Mouse (Mus musculus) B cell, adult 67 days (primary cell): ENCODE results near the gene Olfr67. TPM values are rescaled to one million over a fixed set of nuclear protein-coding genes. Genes with fewer than 3 reads are reported as not detected.

Source experiments
- total RNA-seq, 2 experiments: library from RNA; stranded (reverse); gene quantifications; 4 replicates each; pipeline ENCODE4 v1.2.4; 2023

Gene Olfr67
- not detected for total RNA-seq

DNA sequence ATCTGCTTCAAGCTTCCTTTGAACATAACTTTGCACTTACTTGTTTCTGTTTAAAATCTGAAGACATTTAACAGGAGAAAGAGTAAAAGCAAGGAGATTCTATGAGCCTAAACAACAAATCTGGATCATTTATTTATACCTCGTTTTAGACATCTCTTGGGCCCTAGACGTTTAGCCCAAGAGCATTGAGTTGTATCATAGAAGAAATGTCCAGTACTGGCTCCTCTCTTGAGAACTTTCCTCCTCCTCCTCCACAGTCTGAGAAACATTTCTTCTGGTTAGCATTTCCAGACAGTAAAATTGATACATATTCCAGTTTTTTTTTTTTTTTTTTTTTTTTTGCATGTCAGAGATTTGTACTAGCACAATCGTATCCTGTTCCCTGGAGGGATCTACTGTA lies at the start of gene Olfr67:
TSS of gene Olfr67 (minus strand) at position 101 of the 400 bp plus-strand sequence.

DNA sequence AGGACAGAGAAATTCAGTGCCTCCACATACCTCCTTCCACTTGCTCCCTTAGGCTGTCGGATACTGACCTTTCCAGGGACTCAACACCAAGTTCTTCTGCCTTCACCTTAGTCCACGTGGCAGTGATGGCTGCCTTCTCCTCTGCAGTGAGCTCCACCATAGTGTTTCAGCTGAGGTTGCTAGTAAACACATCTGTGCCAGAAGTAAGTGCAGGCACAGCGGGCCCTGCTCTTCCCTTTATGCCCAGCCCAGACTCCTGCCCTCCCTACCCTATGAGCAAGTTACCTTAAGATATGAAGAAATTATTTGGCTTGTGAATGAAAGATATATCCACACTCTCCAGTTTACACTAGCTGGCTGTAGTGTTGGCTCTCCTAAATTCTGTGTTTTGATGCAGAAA lies 48.6 kb upstream of the Olfr67 start, which contains the start of gene Hbb-bh2:
TSS of gene Hbb-bh2 (minus strand) at position 253 of the 400 bp plus-strand sequence.

DNA sequence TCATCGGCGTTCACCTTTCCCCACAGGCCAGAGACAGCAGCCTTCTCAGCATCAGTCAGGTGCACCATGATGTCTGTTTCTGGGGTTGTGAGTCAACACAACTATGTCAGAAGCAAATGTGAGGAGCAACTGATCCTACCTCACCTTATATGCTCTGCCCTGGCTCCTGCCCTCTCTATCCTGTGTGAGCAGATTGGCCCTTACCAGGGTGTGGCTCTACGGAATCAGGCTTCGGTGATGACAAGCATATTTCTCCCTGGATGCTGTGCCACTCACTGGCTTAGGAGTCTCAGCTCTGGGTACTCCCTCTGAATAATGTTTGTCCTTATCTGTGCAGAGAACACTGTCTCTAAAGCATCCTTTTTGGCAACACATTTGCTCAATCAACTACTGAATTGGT lies 36.2 kb upstream of the Olfr67 start, which contains the start of gene Hbb-bs:
TSS of gene Hbb-bs (minus strand) at position 289 of the 400 bp plus-strand sequence.

DNA sequence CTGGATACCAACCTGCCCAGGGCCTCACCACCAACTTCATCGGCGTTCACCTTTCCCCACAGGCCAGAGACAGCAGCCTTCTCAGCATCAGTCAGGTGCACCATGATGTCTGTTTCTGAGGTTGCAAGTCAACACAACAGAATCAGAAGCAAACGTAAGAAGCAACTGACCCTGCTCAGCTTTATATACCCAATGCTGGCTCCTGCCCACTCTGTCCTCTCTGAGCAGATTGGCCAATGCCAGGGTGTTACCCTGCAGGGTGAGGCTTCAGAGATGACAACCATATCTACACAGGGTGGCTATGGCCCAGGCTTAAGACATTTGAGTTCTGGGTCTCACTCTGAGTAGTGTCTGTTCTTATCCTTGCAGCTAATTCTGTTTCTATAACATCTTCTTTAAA lies 22.1 kb upstream of the Olfr67 start, which contains the start of gene Hbb-bt:
TSS of gene Hbb-bt (minus strand) at position 231 of the 400 bp plus-strand sequence.

DNA sequence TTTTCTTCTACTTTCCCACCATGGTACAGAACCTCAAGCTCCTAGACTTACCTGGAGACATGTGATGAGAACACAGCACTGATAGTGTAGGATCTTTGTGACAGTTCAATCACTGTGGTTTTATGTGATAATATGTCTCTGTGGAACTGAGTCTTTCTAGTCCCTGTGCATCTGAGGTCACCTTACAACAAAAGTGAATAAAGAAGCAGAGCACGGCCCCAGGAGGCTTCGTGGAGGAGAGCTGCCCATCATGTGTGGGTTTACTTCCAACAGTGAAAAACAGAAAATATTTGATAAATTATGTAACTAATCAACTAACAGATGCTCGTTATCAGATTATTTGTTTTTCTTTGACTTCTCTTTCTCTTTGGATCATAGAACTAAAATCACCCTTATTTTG lies 12.0 kb downstream of the Olfr67 start, which contains the start of gene Olfr68:
TSS of gene Olfr68 (minus strand) at position 101 of the 400 bp plus-strand sequence.

DNA sequence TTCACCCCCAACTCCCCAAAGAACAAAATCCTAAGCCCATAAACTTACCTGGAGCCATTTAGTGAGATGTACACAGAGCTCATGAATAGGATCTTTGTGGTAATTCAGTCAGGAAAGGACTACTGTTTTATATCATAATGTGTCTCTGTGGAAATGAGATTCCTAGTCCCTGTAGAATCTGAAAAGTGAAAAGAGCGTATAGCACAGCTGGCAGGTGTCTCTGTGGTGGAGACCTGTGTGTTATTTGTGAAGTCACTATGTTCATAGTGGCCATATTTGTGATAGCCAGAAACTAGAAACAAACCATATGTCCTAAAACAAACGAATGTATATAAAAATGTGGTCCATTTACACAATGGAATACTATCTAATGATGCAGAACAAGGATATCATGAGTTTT lies 20.1 kb downstream of the Olfr67 start, which contains the start of gene Olfr69:
TSS of gene Olfr69 (minus strand) at position 101 of the 400 bp plus-strand sequence.

DNA sequence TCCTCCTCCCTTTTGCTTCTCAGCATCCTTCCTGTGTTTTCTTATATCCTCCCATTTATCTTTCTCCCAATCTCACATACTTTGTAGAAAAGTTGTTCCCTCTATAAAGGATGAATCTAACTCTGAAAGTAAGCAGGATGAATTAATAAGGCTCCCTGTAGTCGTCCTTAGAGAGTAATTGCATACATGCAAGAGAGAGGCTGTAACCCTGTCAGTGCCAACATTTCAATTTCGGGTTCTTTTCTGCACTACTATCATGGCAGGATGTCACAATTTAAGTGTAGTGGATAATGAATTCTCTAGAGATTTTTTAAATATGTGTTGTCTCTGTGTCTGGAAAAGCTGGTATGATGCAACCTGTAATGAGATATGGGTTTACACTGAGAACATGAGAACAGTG lies 34.4 kb downstream of the Olfr67 start, which contains the start of gene Olfr630:
TSS of gene Olfr630 (minus strand) at position 101 of the 400 bp plus-strand sequence.

DNA sequence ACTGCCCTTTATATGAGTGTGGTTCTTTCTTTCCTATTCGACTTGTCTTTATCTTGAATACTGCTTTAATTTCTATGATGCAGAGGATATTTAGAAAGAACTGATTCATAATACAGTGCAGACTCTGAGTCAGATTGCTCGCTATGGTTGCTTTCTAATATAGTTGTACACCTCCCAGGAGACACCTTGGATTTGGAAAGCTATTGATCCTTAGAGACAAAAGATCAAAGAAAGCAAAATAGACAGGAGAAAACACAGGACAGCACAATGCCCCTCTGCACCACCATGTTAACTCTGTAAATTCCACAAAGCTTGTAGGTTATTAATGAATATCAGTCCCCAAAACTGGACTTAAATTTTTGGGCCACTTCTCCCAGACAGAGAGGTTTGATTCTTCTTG lies 46.8 kb downstream of the Olfr67 start, which contains the start of gene Olfr629:
TSS of gene Olfr629 (minus strand) at position 101 of the 400 bp plus-strand sequence.

Other genes with a start within 250 kb of the Olfr67 start
- gene Olfr612, start 249.1 kb downstream of the Olfr67 start, total RNA-seq: not detected
- not detected for gene Olfr613, start 243.7 kb downstream of the Olfr67 start, total RNA-seq
- not detected for gene Olfr615, start 235.7 kb downstream of the Olfr67 start, total RNA-seq
- not detected for gene Olfr616, start 222.7 kb downstream of the Olfr67 start, total RNA-seq
- gene Olfr617, start 218.8 kb downstream of the Olfr67 start, total RNA-seq: not detected
- gene Olfr618, start 201.7 kb downstream of the Olfr67 start, total RNA-seq: not detected
- gene Olfr619, start 191.2 kb downstream of the Olfr67 start, total RNA-seq: not detected
- not detected for gene Olfr620, start 179.3 kb downstream of the Olfr67 start, total RNA-seq
- gene Olfr622, start 149.1 kb downstream of the Olfr67 start, total RNA-seq: not detected
- not detected for gene Olfr623, start 128.1 kb downstream of the Olfr67 start, total RNA-seq
- gene Olfr624, start 120.6 kb downstream of the Olfr67 start, total RNA-seq: not detected
- gene Olfr625-ps1, start 109.1 kb downstream of the Olfr67 start, total RNA-seq: not detected
- not detected for gene Olfr243, start 77.2 kb downstream of the Olfr67 start, total RNA-seq
- gene Olfr628, start 61.4 kb downstream of the Olfr67 start, total RNA-seq: not detected
- gene Olfr629, start 46.9 kb downstream of the Olfr67 start, total RNA-seq: not detected
- gene Olfr630, start 34.5 kb downstream of the Olfr67 start, total RNA-seq: not detected
- not detected for gene Olfr69, start 20.2 kb downstream of the Olfr67 start, total RNA-seq
- not detected for gene Olfr68, start 12.1 kb downstream of the Olfr67 start, total RNA-seq
- 10 to 100 TPM in 1 of 2 experiments, 1 to 10 TPM in 1; 3.1 to 49.4 TPM for gene Hbb-bt, start 22.2 kb upstream of the Olfr67 start, total RNA-seq
- 100 to 1,000 TPM in 1 of 2 experiments, 10 to 100 TPM in 1; 22.4 to 295 TPM for gene Hbb-bs, start 36.3 kb upstream of the Olfr67 start, total RNA-seq
- gene Hbb-bh2, start 48.7 kb upstream of the Olfr67 start, total RNA-seq: not detected
- not detected for gene Hbb-bh1, start 51.3 kb upstream of the Olfr67 start, total RNA-seq
- gene Hbb-y, start 61.4 kb upstream of the Olfr67 start, total RNA-seq: not detected
- gene Olfr66, start 94.4 kb upstream of the Olfr67 start, total RNA-seq: not detected
- gene Olfr64, start 102.7 kb upstream of the Olfr67 start, total RNA-seq: not detected
- not detected for gene Olfr65, start 111.7 kb upstream of the Olfr67 start, total RNA-seq
- gene Olfr631, start 137.0 kb upstream of the Olfr67 start, total RNA-seq: not detected
- not detected for gene Olfr632, start 142.5 kb upstream of the Olfr67 start, total RNA-seq
- not detected for gene Olfr633, start 152.6 kb upstream of the Olfr67 start, total RNA-seq
- gene Olfr635, start 179.3 kb upstream of the Olfr67 start, total RNA-seq: not detected
- not detected for gene Olfr638, start 206.9 kb upstream of the Olfr67 start, total RNA-seq
- gene Olfr639, start 225.5 kb upstream of the Olfr67 start, total RNA-seq: not detected
- not detected for gene Olfr640, start 233.8 kb upstream of the Olfr67 start, total RNA-seq
- not detected for gene Olfr641, start 243.6 kb upstream of the Olfr67 start, total RNA-seq